Mouse (Mus musculus) layer of hippocampus, postnatal 14 days (tissue): Measurements from ENCODE around the gene Clstn1. TPM values are rescaled to one million over a fixed set of nuclear protein-coding genes. Genes with fewer than 3 reads are reported as not detected.

Experiments
- DNase-seq, 2 experiments: peaks; one replicate each; pipeline ENCODE4 v3.0.0; 2021 to 2022; ENCODE audit warnings: low spot score in 2 of 2, mixed read lengths in 1 of 2
- total RNA-seq, 2 experiments: library from RNA; stranded (reverse); gene quantifications; 2 replicates each; pipeline ENCODE4 v1.2.3; 2021

Clstn1 gene
- total RNA-seq, 2 experiments from 2014 or later: 832 to 838 TPM

DNA sequence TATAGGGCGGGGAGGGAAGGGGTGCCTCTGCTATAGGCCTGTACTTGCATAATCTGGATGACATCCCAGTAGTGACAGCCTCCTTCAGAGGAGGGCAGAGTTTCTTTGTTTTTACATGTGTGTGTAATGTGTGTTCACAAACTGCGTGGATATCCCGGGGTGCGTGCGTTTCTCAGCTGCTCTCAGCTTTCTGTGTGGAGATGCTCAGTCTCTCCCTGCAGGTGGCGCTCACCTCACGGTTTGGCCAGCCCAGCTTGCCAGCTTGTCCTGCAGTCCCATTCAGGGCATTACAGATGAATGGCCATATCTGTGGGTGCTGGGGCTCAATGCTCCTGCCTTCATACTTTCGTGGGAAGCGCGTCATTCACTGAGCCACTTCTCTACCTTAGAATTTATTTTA lies 42.1 kb downstream of the Clstn1 start:
- DNase-seq: peak in 1 of 2 experiments; percentile 52

DNA sequence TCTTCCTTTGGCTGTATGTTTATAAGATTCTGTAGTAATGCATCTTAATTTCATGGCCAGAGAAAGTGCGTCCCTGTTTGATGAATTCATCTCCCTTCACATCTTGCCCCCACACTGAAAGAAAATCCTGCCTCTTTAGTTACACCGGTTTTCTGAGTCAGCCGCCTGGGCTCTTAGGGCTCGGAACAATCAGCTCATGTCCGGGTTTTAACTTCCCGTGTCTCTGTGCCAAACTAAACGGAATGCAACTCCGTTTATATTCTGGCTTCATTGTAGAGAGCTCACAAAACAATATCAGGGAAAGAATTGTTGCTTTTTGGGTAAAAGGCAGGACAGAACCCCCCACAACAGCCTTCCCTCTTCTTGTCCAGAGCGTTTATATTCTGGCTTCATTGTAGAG lies 42.5 kb downstream of the Clstn1 start:
- DNase-seq: no peak

DNA sequence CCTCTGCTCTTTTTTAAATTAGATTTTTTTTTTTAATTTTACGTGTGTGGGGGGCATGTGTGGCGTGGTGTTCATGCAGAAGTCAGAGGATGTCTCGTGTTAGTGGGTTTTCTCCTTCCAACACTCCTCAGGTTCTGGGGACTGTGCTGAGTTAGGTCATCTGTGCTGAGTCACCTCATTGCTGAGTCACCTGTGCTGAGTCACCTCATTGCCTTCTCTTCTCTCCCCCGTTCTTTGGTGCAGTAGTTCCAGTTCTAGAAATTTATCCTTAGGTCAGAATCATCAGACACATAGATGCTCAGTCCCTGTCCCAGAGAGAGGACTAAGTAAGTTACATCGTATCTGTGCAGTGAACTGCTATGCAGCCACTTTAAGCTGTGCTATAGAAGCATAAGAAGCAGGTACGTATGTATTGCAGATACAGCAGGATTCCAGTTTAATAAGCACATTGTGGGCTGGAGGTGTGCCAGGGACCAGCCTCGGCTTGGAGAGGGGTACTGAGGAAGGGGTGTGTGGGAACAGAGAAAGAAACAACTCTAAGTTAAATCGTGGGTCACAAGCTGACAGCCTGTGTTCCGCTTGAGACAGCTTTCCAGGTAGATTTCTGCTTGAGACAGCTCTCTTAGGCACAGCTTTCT lies 46.5 kb downstream of the Clstn1 start:
- DNase-seq: no peak

DNA sequence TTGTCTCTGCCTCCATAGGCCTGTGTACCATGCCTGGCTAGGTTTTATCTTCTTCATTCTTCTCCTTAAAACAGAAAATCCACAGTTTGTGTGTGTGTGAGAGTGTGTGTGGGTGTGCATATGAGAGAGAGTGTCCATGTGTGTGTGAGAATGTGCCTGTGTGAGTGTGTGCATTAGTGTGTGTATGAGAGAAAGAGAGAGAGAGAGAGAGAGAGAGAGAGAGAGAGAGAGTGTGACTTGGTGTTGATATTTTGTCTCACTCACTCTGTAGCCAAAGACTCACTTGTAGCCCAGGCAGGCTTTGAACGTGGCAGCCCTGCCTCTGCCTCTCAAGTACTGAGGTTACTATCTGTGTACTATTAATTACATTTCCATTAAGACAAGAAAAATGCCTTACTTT lies 47.9 kb downstream of the Clstn1 start:
- no peak for DNase-seq

DNA sequence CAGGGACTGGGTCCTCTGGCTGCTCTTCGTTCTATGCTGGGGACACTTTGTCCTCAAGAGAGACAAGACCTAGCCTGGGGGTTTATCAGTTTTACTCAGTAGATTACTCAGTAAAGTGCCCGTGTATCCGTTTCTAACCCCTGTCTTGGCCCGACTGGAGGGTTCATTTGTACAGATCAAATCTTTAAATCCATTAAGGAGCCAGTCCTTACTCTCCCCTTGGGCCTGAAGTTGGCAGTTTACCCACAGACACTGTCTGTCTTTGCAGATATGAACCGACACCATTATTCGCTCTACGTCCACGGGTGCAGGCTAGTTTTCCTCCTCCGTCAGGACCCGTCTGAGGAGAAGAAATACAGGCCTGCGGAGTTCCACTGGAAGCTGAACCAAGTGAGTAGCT lies 48.7 kb downstream of the Clstn1 start:
- no peak for DNase-seq

DNA sequence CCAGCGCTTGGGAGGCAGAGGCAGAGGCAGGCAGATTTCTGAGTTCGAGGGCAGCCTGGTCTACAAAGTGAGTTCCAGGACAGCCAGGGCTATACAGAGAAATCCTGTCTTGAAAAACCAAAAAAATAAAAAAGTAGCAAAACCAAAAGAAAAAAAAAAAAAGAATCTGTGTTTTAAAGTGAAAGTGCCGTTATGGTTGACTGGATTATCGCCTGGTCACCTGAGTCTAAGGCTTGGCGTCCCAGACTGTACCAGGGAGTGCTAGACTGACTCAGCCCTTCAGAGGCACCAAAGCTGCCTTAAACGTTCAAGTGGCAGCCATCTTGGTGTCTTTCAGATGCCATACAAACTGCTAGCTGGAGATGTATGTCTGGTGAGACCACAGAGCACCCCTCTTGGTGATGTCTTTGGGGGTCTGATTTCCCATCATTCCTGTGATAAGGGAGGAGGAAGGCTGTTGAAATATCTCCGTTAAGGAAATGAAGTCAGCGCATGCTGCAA lies 49.7 kb downstream of the Clstn1 start:
- DNase-seq: no peak

DNA sequence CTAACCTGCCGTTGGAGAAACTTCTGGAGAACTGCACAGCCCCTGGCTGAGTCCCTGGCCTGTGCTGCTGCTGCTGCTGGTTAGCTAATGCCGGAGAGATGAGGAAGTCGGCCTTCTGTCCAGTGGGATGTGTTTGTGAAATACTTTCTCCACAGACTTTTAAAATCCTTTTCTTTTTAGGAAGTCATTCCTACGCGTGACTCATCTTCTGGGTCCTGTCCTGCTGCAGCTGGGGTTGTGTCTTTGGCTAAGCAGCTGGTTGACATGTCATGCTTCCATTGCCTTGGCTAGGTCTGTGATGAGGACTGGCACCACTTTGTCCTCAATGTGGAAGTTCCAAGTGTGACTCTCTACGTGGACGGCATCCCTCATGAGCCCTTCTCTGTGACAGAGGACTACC lies 51.7 kb downstream of the Clstn1 start:
- peak in 1 of 2 experiments; percentile 31 for DNase-seq

DNA sequence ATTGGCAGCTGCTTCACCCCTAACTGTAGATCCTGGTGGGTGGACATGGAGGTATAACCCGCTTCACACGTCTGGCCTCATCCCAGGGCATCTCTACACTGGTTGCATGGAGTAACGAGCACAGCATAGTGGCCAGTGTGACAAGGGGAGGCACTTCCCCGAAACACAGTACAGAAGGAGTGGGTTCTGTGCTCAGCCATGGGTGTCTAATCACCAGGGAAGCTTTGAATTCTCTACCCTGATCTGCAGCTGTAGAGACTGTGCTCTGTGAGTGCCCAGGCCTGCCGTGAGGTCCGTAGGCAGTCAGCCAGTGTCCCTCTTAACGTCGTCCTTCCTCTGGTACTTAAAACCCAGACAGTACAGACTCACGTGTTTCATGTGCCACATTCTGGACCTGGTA lies 54.6 kb downstream of the Clstn1 start:
- DNase-seq: no peak

DNA sequence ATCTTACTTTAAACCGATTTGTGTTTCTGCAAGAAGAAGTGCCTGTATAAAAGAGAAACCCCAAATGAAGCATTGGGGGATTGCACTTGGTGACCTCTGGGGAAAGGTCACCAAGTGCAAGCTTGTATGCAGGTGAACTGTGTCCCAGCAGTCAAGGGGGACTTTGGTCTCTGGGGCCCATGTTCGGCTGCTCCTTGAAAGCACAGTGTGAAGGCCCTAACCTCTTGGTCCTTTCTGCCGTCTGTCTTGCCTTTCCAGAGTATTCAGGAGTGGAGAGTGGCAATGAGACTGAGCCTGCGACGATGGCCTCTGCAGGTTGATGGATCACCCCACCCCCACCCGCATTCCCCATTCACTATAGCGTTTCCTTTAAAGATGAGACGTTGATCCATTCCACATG lies 55.1 kb downstream of the Clstn1 start:
- no peak for DNase-seq

DNA sequence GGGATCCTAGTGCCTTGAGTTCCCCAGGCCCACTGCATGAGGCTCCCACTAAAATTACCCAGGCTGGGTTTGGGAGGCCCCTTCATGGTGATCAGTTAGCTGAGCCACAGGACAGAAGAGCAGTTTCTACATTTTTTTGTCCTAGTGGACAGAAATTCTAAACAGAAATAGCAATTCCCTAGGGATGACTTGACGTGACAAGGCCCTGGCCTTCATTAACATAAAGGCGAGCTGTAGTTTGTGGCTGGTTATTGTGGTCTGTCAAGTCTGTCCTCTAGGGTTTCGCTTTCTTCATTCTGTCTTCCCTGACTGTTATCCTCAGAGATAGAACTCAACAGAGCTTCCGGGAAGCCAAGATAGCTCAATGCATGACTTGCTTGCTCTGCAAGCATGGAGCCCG lies 55.7 kb downstream of the Clstn1 start:
- no peak for DNase-seq

DNA sequence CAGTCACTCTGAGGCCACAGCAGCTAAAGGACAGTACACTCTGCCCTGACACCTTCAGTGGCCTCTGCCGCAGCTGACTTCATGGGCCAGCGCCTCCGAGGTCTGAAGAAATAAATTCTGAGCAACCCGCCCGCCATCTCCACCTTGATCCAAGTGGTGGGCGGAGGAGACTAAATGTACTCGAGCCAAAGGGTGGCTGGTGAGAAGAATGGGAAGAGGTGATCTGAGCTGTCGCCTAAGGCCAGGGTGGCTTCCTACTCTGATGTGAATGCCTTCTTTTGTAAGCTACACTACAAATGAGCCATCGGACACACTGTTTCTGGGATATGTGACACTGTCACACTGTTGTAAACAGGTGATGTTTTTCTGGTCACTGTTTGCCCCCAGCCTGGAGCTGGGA lies 59.5 kb downstream of the Clstn1 start:
- no peak for DNase-seq

DNA sequence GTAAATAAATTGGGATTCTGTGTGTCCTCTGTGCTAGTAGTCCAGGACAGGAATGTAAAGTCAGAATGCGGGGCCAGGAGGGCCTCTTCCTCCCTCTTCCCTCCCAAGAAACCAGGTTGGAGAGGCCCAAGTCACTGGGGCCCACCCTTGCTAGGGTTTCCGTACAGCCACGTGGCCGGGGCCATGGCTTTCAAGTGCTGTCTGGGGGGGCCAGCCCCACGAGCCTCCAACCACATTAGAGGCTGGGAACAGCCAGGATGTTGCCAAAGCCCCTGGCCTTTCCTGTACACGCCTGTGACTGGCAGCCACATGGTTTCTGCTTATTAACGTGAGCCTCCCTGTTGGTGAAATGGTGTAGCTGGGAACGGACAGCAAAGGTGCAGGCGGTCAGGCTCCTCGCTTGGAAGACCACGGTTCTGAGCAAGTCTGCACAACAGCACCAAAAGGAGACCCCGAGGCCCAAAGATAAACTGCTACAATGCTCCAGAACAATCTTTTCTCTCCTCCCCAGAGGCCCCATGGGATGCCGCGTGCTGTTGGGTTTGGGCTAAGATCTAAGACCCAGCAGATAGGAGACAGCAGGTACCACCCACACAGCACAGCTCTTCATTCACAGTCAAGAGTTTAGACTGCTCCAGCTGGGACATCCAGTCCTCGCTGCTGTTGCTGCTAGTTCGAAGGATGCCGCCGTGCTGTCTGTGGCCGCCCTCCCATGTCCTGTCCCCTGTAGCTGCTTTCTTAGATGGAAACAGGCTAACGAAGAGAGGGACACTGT lies 62.0 kb downstream of the Clstn1 start:
- DNase-seq: peak in 1 of 2 experiments; percentile 61

DNA sequence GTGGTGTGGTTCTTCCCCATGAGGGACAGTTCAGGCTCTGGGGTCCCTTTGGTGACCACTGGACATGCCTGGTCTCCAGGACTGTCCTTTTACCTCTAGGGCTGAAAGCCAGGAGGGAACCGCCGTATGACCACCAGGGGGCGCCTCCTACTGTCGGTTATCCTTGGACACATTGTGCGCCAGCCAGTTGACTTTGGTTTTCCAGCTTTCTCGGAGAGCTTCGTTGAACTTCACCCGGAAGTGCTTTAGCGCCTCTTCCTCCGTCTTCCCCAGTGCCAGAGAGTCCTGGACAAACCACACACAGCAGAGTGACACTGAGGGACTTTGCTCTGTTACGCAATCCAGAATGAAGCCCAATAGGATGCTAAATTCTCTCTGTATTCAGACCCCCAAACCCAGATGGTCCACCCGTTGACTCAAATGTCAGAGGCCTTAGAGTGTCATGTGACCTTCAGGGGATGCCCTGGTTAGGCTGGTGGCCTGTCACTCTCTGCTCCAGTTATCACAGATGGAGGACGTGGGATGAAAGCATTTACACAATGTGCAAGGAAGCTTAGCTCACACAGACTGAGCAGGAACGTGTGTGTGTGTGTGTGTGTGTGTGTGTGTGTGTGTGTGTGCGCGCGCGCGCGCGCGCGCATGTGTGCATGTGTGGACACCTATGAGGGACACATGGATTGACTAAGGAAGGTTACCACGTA lies 64.4 kb downstream of the Clstn1 start:
- peak; percentile 68 for DNase-seq

DNA sequence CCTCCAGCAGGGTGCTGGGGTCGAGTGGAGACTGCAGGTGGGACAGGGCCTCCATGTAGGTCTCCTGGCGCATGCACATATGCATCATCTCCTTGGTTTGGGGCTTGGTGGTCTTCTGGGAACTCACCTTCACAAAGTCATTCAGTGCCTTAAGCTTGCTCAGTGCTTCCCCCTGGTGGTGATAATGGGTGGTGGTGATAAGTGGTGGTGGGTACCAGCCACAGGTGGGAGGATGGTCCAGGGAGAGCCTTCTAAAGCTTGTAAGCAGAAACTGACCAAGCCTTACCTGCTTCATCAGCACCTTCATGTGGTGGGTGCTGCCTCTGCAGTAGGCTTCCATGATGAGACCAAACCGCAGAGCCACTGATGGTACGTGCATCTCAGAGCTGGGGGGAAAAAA lies 68.0 kb downstream of the Clstn1 start:
- DNase-seq: no peak

DNA sequence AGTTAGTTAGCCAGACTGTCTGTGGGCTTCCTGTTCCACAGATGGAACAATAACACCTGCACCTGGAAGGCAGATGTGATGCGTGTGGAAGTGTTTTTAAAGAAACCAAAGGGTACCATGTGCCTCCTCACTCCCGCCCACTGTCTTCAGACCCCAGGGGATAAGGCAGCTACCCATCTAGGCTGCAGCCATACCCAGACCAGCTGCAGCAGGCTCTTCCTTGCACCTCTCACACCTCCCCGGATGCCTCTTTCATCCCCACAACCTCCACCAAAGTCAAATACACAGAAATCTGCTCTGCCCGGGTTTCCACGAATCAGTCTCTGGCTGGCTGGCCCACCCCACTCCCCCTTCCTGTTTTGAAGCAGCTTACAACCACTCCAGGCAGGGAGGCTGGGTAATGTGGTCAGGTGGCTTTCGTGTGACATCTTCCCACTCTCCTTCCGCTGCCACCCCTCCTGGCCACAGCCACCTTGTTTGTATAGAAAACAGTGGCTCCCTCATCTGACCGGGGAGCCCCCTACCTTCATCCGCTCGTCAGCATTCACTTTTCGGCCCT lies 71.7 kb downstream of the Clstn1 start:
- no peak for DNase-seq

DNA sequence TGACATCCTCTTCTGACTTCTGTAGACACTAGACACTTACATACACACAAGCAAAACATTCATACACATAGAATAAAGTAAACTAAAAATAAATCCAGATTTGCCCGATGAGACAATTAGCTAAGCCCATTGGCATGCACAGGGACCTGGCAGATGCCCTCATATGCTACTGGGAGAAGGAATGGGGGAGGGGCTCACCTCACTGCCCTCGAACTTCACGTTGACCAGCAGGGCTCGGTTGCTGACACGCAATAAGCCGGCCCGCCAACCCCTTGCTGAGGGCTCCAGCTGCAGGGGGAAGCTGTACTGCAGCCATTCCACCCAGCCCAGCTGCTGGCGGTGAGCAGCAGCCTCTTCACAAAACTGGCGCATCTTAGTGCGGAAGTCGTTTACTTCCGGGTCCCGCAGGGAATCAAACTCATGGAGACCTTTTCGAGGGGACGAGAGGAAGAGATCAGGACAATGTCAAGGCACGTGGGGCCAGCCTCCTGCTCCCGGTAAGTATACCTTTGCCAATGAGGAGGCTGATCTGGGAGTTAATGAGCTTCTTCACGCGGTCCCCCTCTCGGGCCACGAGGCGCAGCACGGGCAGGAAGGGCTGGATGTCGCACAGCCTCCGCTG lies 73.3 kb downstream of the Clstn1 start:
- DNase-seq: no peak

DNA sequence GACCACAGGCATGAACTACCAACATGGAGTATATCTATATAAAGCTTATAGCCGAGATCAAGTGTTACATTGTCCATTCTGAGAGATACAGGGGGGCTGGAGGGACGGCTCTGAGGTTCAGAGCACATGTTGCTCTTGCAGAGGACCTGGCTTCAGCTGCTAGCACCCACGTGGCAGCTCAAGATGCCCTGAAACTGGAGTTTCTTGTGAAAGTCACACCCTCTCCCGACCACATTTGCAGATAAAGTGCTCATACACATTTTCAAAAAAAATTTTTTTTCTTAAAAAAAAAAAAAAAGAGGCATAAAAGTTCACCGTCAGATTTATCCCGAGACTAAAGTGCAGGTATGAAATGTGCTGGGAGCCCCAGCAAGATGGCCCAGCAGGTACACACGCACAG lies 74.3 kb downstream of the Clstn1 start:
- no peak for DNase-seq

DNA sequence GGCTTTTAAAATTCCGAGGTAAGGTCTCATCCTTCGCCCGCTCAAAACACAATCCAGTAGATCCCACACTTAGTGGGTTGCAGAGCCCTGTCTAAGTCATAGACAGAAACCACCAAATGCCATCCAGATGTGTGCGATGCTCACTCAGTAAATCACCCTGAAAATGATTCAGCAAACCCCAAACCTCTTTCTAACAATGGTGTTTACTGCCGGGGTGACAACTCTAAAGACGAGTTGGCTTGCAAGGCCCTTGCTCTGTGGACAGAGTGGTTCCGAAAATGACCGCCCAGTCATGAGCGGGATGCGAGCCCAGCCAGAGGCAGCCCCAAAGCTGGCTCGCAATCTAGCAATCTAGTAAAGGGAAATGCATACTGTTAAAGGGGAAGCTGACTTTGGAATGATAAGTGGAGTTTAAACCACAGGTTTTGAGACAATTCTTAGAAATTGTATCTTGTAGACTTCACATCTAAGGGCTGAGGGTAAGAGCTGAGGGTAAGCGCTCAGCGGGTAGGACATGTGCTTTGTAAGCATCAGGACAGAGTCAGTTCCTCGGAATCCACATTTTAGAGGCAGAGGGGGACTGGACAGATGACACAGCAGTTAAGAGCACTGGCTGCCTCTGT lies 75.8 kb downstream of the Clstn1 start:
- DNase-seq: no peak

DNA sequence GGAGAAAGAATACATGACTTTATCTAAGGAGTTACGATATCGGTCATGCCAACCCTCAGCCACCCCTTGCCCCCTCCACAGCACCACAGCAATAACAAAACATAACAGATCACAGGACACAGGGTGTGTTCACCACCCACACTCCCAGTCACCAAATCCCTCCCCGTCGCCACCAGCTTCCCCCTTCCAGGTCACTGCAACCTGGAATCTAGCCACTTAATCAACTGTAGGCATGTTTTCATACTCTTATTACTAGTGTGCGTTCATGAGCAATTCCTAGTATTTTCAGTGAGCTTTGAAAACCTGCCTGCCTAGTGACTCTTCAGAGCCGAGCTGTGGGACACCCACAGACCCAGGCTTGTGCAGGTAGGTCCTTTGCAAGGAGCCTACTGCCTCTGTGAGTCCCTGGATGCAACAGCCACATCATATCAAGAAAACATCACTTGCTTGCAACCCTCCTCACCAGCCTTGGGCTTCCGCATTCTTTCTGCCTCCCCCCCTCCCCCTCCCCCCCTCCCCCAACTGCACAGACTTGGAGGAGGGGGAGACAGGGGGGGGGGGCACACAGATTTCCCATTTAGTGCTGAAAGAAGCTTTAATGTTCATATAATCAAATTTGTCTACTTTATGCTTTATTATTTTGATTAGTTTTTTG lies 77.7 kb downstream of the Clstn1 start:
- DNase-seq: no peak

DNA sequence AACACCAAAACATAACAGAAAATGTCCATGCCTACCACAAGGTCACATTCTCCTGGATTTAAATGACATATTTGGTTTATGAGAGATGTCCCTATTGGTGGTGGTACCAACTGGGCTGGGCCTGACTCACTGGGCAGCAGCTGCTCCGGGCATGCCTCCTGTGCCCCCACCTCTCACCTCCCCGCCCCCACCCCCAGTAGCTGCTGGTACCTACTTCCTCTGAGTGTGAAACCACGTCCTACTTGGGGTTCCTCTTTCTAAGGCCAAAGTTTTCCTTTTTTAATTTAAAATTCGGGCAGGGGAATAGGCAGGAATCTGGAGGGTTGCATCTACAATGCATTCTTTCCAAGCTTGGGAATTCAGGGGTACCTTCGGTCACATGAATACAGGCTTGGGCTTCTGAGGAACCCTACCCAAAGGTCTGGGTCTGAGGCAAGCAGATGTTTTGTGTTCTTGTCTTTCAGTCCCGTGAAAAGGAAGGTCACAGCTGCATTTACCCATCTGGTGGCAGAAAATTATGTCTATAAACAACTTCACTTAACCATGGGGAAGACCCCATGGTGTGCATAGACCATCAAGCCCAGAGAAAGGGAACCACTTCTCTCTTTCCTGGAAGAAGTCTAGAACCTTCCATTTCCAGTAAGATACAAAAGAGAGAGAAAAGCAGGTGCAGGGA lies 78.9 kb downstream of the Clstn1 start:
- no peak for DNase-seq
